Mouse (Mus musculus) G1E (cell line): ENCODE measurements around the gene Fbf1. TPM values are rescaled to one million over a fixed set of nuclear protein-coding genes. Genes with fewer than 3 reads are reported as not detected.

Experiments used
- ATAC-seq: 2 replicates; pipeline ENCODE4 v1.8.0; 2016; ENCODE audit warnings: mild to moderate bottlenecking; ENCODE audit not compliant: insufficient number of reproducible peaks, poor library complexity, low FRiP score, severe bottlenecking; ENCODE audit errors: extremely low read depth
- DNase-seq: peaks from one replicate; pipeline ENCODE4 v3.0.0; 2012; ENCODE audit warnings: low spot score
- H3K27me3 ChIP-seq: 2 replicates; pipeline ENCODE4 v1.6.1; 2012; ENCODE audit warnings: mild to moderate bottlenecking, low read length, inconsistent platforms; ENCODE audit not compliant: insufficient read depth
- H3K36me3 ChIP-seq: replicated peaks from 2 replicates; pipeline ENCODE3; 2012; ENCODE audit warnings: mild to moderate bottlenecking, inconsistent platforms
- H3K4me1 ChIP-seq: 2 replicates; pipeline ENCODE4 v1.6.1; 2012; ENCODE audit warnings: low read depth, low read length, inconsistent platforms, mixed read lengths; ENCODE audit not compliant: insufficient read depth
- H3K4me3 ChIP-seq: 2 replicates; pipeline ENCODE4 v1.5.1; 2012; ENCODE audit warnings: low read depth, mild to moderate bottlenecking, inconsistent platforms, low read length, moderate library complexity, mixed read lengths
- H3K9me3 ChIP-seq: replicated peaks from 2 replicates; pipeline ENCODE4 v1.6.1; 2012; ENCODE audit warnings: inconsistent platforms
- CTCF ChIP-seq: IDR thresholded peaks from 2 replicates; pipeline ENCODE4 v1.5.1; 2012; ENCODE audit warnings: low read depth, low read length, inconsistent platforms, mixed read lengths
- GATA1 ChIP-seq: IDR thresholded peaks from 2 replicates; pipeline ENCODE4 v1.6.1; 2012; ENCODE audit warnings: borderline replicate concordance, low read length, inconsistent platforms, mixed read lengths
- GATA2 ChIP-seq: IDR thresholded peaks from 2 replicates; pipeline ENCODE4 v1.6.1; 2012; ENCODE audit warnings: low read depth, low read length, inconsistent platforms, borderline replicate concordance
- POLR2AphosphoS5 ChIP-seq: IDR thresholded peaks from 2 replicates; pipeline ENCODE4 v1.6.1; 2012; ENCODE audit warnings: low read depth, low read length, inconsistent platforms; ENCODE audit not compliant: insufficient replicate concordance
- TAL1 ChIP-seq: conservative IDR thresholded peaks from 2 replicates; pipeline ENCODE4 v1.6.1; 2012; ENCODE audit warnings: low read depth, low read length, inconsistent platforms, mixed read lengths
- polyA plus RNA-seq: library from polyadenylated mRNA; stranded (reverse); fragments of >175 nt; gene quantifications from 2 replicates; pipeline ENCODE4 v1.2.3, GENCODE M21; 2012
- total RNA-seq, 2 experiments: library from RNA; stranded (forward) in 1 of 2; stranded (reverse) in 1 of 2; fragments of 200-1000 nt in 1 of 2; fragments of >200 nt in 1 of 2; fragmentation: Nextera tagmentation in 1 of 2; gene quantifications; 2 replicates each; pipeline ENCODE4 v1.2.3; 2014 to 2017

Fbf1 gene
- total and polyA plus RNA-seq, 3 experiments: 23.6 to 50.9 (median 35.9) TPM

GRCm38 (mm10) chr11:116104006-116104646 is 63.8 kb downstream of the Fbf1 start:
- ATAC-seq (no peak), DNase-seq (no peak)
- Histone ChIP-seq H3K4me1 (peaks cover 83% of the 10 kb centered on the region), H3K4me3 (peak overlapping the region; percentile 43; the same call in 1 of the 2 replicates), H3K36me3 (no peaks in the 10 kb centered on the region), H3K27me3 (peaks cover 23% of the 10 kb centered on the region), H3K9me3 (peaks cover 13% of the 10 kb centered on the region)
- no peak for TF ChIP-seq GATA2

GRCm38 (mm10) chr11:116103572-116103971 is 64.4 kb downstream of the Fbf1 start:
- DNase-seq: no peak
- ATAC-seq: no peak
- Histone ChIP-seq H3K36me3 (no peaks in the 10 kb centered on the region), H3K4me1 (peaks cover 86% of the 10 kb centered on the region), H3K27me3 (peaks cover 19% of the 10 kb centered on the region), H3K4me3 (peak overlapping the region; percentile 43; the same call in 1 of the 2 replicates), H3K9me3 (peaks cover 8% of the 10 kb centered on the region; the same call in 1 of the 2 replicates)
- TF ChIP-seq POLR2AphosphoS5: no peak
- TF ChIP-seq CTCF: no peak
- TF ChIP-seq TAL1: no peak
- TF ChIP-seq GATA2: no peak
- TF ChIP-seq GATA1: no peak

- peaks cover 9% of the 10 kb centered on the region; the same call in 1 of the 2 replicates for H3K27me3 ChIP-seq
- TF ChIP-seq GATA2 (no peak), TAL1 (no peak), POLR2AphosphoS5 (no peak), CTCF (no peak), GATA1 (no peak)
- ATAC-seq (no peak), DNase-seq (no peak)
- H3K9me3 ChIP-seq: no peaks in the 10 kb centered on the region
- H3K4me1 ChIP-seq: peaks cover 85% of the 10 kb centered on the region
- H3K36me3 ChIP-seq: no peaks in the 10 kb centered on the region
- peak overlapping the region; percentile 48; the same call in 1 of the 2 replicates for H3K4me3 ChIP-seq
These were observed 65.5 kb downstream of the Fbf1 start for GRCm38 (mm10) chr11:116102472-116102871.

GRCm38 (mm10) chr11:116101931-116102381 is 66.0 kb downstream of the Fbf1 start:
- H3K4me1 ChIP-seq: peaks cover 80% of the 10 kb centered on the region
- ATAC-seq (no peak), DNase-seq (no peak)

GRCm38 (mm10) chr11:116100839-116101238 is 67.1 kb downstream of the Fbf1 start:
- H3K4me3 ChIP-seq: no peak overlapping the region; the same call in 1 of the 2 replicates
- no peak for ATAC-seq
- H3K27me3 ChIP-seq: no peaks in the 10 kb centered on the region; the same call in 1 of the 2 replicates
- no peaks in the 10 kb centered on the region for H3K36me3 ChIP-seq
- peaks cover 69% of the 10 kb centered on the region for H3K4me1 ChIP-seq
- no peak for DNase-seq
- H3K9me3 ChIP-seq: peaks cover 6% of the 10 kb centered on the region; the same call in 1 of the 2 replicates
- no peak for TF ChIP-seq CTCF
- no peak for TF ChIP-seq TAL1
- TF ChIP-seq GATA2: no peak
- TF ChIP-seq POLR2AphosphoS5: no peak

More at GRCm38 (mm10) chr11:116101931-116102381, 66.0 kb downstream of the Fbf1 start:
- Histone ChIP-seq H3K36me3 (no peaks in the 10 kb centered on the region), H3K4me3 (peak overlapping the region; percentile 48; the same call in 1 of the 2 replicates), H3K27me3 (peaks cover 5% of the 10 kb centered on the region; the same call in 1 of the 2 replicates), H3K9me3 (peaks cover under 1% of the 10 kb centered on the region; the same call in 1 of the 2 replicates)
- TF ChIP-seq CTCF (no peak), GATA2 (no peak)

- Histone ChIP-seq H3K27me3 (no peaks in the 10 kb centered on the region), H3K9me3 (peaks cover 6% of the 10 kb centered on the region; the same call in 1 of the 2 replicates), H3K36me3 (no peaks in the 10 kb centered on the region), H3K4me3 (no peak overlapping the region; the same call in 1 of the 2 replicates), H3K4me1 (peaks cover 67% of the 10 kb centered on the region)
- no peak for TF ChIP-seq POLR2AphosphoS5
- TF ChIP-seq CTCF: no peak
- TF ChIP-seq GATA2: no peak
- TF ChIP-seq GATA1: no peak
- TF ChIP-seq TAL1: no peak
- DNase-seq (no peak), ATAC-seq (no peak)
These were observed 67.6 kb downstream of the Fbf1 start for GRCm38 (mm10) chr11:116100385-116100784.

- Histone ChIP-seq H3K36me3 (no peaks in the 10 kb centered on the region), H3K9me3 (peaks cover 6% of the 10 kb centered on the region; the same call in 1 of the 2 replicates), H3K4me3 (no peak overlapping the region; the same call in 1 of the 2 replicates), H3K27me3 (no peaks in the 10 kb centered on the region), H3K4me1 (peaks cover 65% of the 10 kb centered on the region)
- ATAC-seq: no peak
- TF ChIP-seq POLR2AphosphoS5 (no peak), GATA1 (no peak), TAL1 (no peak), CTCF (no peak), GATA2 (no peak)
- DNase-seq: no peak
These were observed 68.5 kb downstream of the Fbf1 start for GRCm38 (mm10) chr11:116099462-116099861.
